Mouse (Mus musculus): ENCODE measurements around the gene Tnrc6a.

GRCm38 (mm10) chr7:123083441-123084123, 40.1 kb upstream of the Tnrc6a start:
- no peak for TF ChIP-seq POLR2A (IDR thresholded peaks at IDR 0.05; ENCODE audit: low read depth, low read length)
- TF ChIP-seq CTCF (conservative IDR thresholded peaks at IDR 0.05 in 1 of 2, IDR thresholded peaks at IDR 0.05 in 1 of 2; ENCODE audit: low read depth in 2 of 2, low read length in 2 of 2), result no peak
- TF ChIP-seq ETS1 (conservative IDR thresholded peaks at IDR 0.05; ENCODE audit: low read depth, low read length), result no peak
- TF ChIP-seq IRF4 (IDR thresholded peaks at IDR 0.05; ENCODE audit: low read depth, low read length), result no peak
